Comparison of ENCODE assay signal across 10 mouse cellular contexts in the genomic region with DNA sequence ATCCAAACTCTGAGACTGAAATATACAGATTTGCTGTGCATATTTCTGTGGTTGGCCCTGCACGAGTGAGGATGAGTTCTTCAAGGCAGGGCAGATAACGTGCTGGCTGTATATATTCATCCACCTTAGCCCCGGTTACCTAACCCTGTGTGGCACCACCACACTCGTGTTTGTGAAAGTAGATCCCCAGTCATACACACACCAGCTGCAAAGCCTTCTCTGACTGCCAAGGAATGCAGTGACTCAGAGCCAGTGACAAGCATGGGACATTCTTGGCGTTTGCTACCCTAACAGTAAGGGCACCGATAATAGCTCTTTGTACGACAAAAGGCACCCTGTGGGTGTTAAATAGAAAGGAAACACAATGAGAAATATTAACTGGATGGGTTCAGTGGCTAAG. TPM values are rescaled to one million over a fixed set of nuclear protein-coding genes. Genes with fewer than 3 reads are reported as not detected.
DNase-seq lines count a peak whose midpoint lies in the region; ATAC-seq lines count a peak whose summit lies in the region.
"Had no signal": no experiment of that assay in that cellular context is flagged by ENCODE, and none has a peak within 500 bp of the region (broad histone marks: within the 10 kb centered on the region; RNA-seq: fewer than 3 reads in every experiment).

No protein-coding gene starts in this region.

- DNase-seq in frontal cortex, postnatal 36 days (ENCODE audit: low spot score in 2 of 2) = peak; percentile 46 to 64
- no peak for DNase-seq in frontal cortex, postnatal 14 days (ENCODE audit: low spot score in 2 of 2)
- peak; percentile 88 for DNase-seq in Muller cell, postnatal 12 days (ENCODE audit: inconsistent ontology term)
- DNase-seq in gastrocnemius, adult 8-10 months (ENCODE audit: low spot score in 2 of 2) = peak; percentile 26 to 66
- DNase-seq in heart, postnatal 4 days = peak; percentile 59
- no peak for DNase-seq in ovary, adult 18-20 months (ENCODE audit: low spot score)
- no peak for DNase-seq in T-cell, adult 2 months (ENCODE audit: low spot score)

- no peak overlapping the region for H3K27ac ChIP-seq in kidney, embryonic 14.5 days (ENCODE audit: low read depth, low read length)
- H3K27ac ChIP-seq: neural tube, embryonic 13.5 days had no signal

- H3K36me3 ChIP-seq in kidney, embryonic 14.5 days (ENCODE audit: control insufficient read depth, insufficient read depth, low read length) = no peaks in the 10 kb centered on the region
- H3K36me3 ChIP-seq: neural tube, embryonic 13.5 days had no signal

- no peak for ATAC-seq in kidney, embryonic 14.5 days (ENCODE audit: low FRiP score, low TSS enrichment)

- H3K9ac ChIP-seq in kidney, embryonic 14.5 days (ENCODE audit: low read depth, low read length) = no peak overlapping the region
- H3K9ac ChIP-seq: neural tube, embryonic 13.5 days had no signal

- H3K4me1 ChIP-seq in kidney, embryonic 14.5 days (ENCODE audit: control insufficient read depth, insufficient read depth, low read length) = no peaks in the 10 kb centered on the region
- H3K4me1 ChIP-seq: neural tube, embryonic 13.5 days had no signal

- no peak overlapping the region for H3K4me3 ChIP-seq in kidney, embryonic 14.5 days (ENCODE audit: low read length)
- H3K4me3 ChIP-seq: neural tube, embryonic 13.5 days had no signal

- H3K27me3 ChIP-seq in kidney, embryonic 14.5 days (ENCODE audit: control insufficient read depth, insufficient read depth, low read length) = no peaks in the 10 kb centered on the region
- H3K27me3 ChIP-seq: neural tube, embryonic 13.5 days had no signal

- WGBS in kidney, embryonic 14.5 days = 80% methylated on average over 7 of the region's 7 CpGs

- H3K9me3 ChIP-seq in kidney, embryonic 14.5 days (ENCODE audit: control insufficient read depth, low read length) = no peaks in the 10 kb centered on the region

- no peak overlapping the region for H3K4me2 ChIP-seq in kidney, embryonic 14.5 days (replicated peaks; ENCODE audit: low read depth, low read length)
- H3K4me2 ChIP-seq: neural tube, embryonic 13.5 days had no signal

RNA-seq across cellular contexts. Expression of gene Atoh7, which starts 28.8 kb away (rescaled TPM):
- under 1 TPM in 1 of 4 experiments, not detected in 3; 0.46 TPM for total RNA-seq in gastrocnemius, adult 8-10 months (2022)
- not detected for total RNA-seq in heart, postnatal 4 days (2021)
- polyA plus RNA-seq in kidney, embryonic 14.5 days (2014; fragmentation: Nextera tagmentation; extraction: Ambion mirVana) = 0.56 TPM in 1 of 2 replicates, not detected in the other
- polyA plus RNA-seq: stomach, embryonic 14.5 days had no signal

Comparison
In these comparisons a context has a peak if more than half of its experiments do, and no peak if none do; other contexts are left out.
1. DNase-seq: peak in frontal cortex, postnatal 36 days (2 of 2), Muller cell, postnatal 12 days (single experiment), gastrocnemius, adult 8-10 months (2 of 2) and heart, postnatal 4 days (single experiment); none in frontal cortex, postnatal 14 days (0 of 2), ovary, adult 18-20 months (single experiment) and T-cell, adult 2 months (single experiment).